In genomic region chr3:71702320-71702719, GRCm38 (mm10) we compare ENCODE assay signal across 12 mouse cellular contexts.
"Had no signal": no experiment of that assay in that cellular context is flagged by ENCODE, and none has a peak within 500 bp of the region (broad histone marks: within the 10 kb centered on the region; RNA-seq: fewer than 3 reads in every experiment).

No protein-coding gene starts in this region.

- DNase-seq: gastrocnemius, adult 2 months; gastrocnemius, postnatal 10 days; gastrocnemius, postnatal 25 days; heart, adult 18-20 months; heart, postnatal 14 days; heart, postnatal 36 days; kidney, adult 11 months; kidney, adult 2 months; kidney, adult 9 months; kidney, postnatal 14 days; kidney, postnatal 36 days; left cerebral cortex, postnatal 4 days had no signal
